Mouse (Mus musculus) heart, embryonic 16.5 days (tissue): ENCODE results near the gene Tmem163. TPM values are rescaled to one million over a fixed set of nuclear protein-coding genes. Genes with fewer than 3 reads are reported as not detected.

Source experiments
- ATAC-seq: fragments of 200-750 bp; cut with Nextera tagmentation; replicated peaks from 2 replicates; pipeline ENCODE4 v1.8.0; 2017; ENCODE audit warnings: moderate number of reproducible peaks; ENCODE audit not compliant: insufficient read depth, low FRiP score; ENCODE audit errors: extremely low read depth
- H3K27ac ChIP-seq: fragments of 300-500 bp; sonication (generic); 2 replicates; pipeline ENCODE4 v1.5.1; 2014; ENCODE audit warnings: mild to moderate bottlenecking, low read length, control low read depth, moderate library complexity
- H3K27me3 ChIP-seq: fragments of 300-500 bp; sonication (generic); 2 replicates; pipeline ENCODE4 v1.6.1; 2014; ENCODE audit warnings: low read length, mixed read lengths; ENCODE audit not compliant: control insufficient read depth, insufficient read depth
- H3K36me3 ChIP-seq: fragments of 300-500 bp; sonication (generic); 2 replicates; pipeline ENCODE4 v1.6.1; 2014; ENCODE audit not compliant: control insufficient read depth, insufficient read depth
- H3K4me1 ChIP-seq: fragments of 300-500 bp; sonication (generic); 2 replicates; pipeline ENCODE4 v1.6.1; 2014; ENCODE audit warnings: low read length, mixed read lengths; ENCODE audit not compliant: control insufficient read depth, insufficient read depth
- H3K4me2 ChIP-seq: fragments of 300-500 bp; sonication (generic); 2 replicates; pipeline ENCODE4 v1.6.1; 2014; ENCODE audit warnings: low read depth, mild to moderate bottlenecking, control low read depth, low read length
- H3K4me3 ChIP-seq: fragments of 300-500 bp; sonication (generic); 2 replicates; pipeline ENCODE4 v1.5.1; 2014; ENCODE audit warnings: mild to moderate bottlenecking, control low read depth, low read length
- H3K9ac ChIP-seq: fragments of 300-500 bp; sonication (generic); 2 replicates; pipeline ENCODE4 v1.6.1; 2014; ENCODE audit warnings: low read length, control low read depth
- H3K9me3 ChIP-seq: fragments of 300-500 bp; sonication (generic); replicated peaks from 2 replicates; pipeline ENCODE4 v1.6.1; 2016; ENCODE audit warnings: low read length; ENCODE audit not compliant: control insufficient read depth
- WGBS: fragments of 180-500 bp; shearing (Covaris S2); extraction: QIAGEN DNeasy Blood & Tissue Kit; methylation state at CpG from one replicate; pipeline ENCODE4 v1.1.7; 2014; 5-methylcytosine and 5-hydroxymethylcytosine counted together
- polyA plus RNA-seq: library from polyadenylated mRNA; unstranded; fragments of >200 nt; fragmentation: Nextera tagmentation; extraction: Ambion mirVana; gene quantifications from 2 replicates; pipeline ENCODE4 v1.2.1, GENCODE M21; 2015

Tmem163 gene
- polyA plus RNA-seq, 1 experiment from 2014 or later, result 17.7 TPM

GRCm38 (mm10) chr1:127444836-127445485 lies 234.4 kb downstream of the Tmem163 start:
- 53% methylated on average over 5 of the region's 5 CpGs for WGBS
- ATAC-seq, result no peak
- H3K4me2 ChIP-seq, result no peak overlapping the region
- H3K4me3 ChIP-seq, result no peak overlapping the region
- peaks cover 23% of the 10 kb centered on the region for H3K36me3 ChIP-seq
- peaks cover 12% of the 10 kb centered on the region for H3K4me1 ChIP-seq
- H3K27ac ChIP-seq, result no peak overlapping the region
- H3K9me3 ChIP-seq, result peaks cover 4% of the 10 kb centered on the region; the same call in 1 of the 2 replicates
- H3K9ac ChIP-seq, result no peak overlapping the region
- no peaks in the 10 kb centered on the region for H3K27me3 ChIP-seq

GRCm38 (mm10) chr1:127442880-127443877 lies 236.2 kb downstream of the Tmem163 start:
- no peaks in the 10 kb centered on the region for H3K27me3 ChIP-seq
- WGBS, result 28% methylated on average over 14 of the region's 14 CpGs
- H3K4me2 ChIP-seq, result no peak overlapping the region
- H3K4me1 ChIP-seq, result peaks cover 16% of the 10 kb centered on the region
- peaks cover 14% of the 10 kb centered on the region for H3K36me3 ChIP-seq
- H3K27ac ChIP-seq, result 0 out of 2 replicates have a peak overlapping the region, but pooled peaks have one; percentile 31
- H3K9ac ChIP-seq, result no peak overlapping the region
- no peak overlapping the region for H3K4me3 ChIP-seq
- H3K9me3 ChIP-seq, result no peaks in the 10 kb centered on the region
- peak; percentile 63; the same call in 1 of the 2 replicates for ATAC-seq

GRCm38 (mm10) chr1:127441736-127442135 lies 237.6 kb downstream of the Tmem163 start:
- 68% methylated on average over 3 of the region's 3 CpGs for WGBS
- Histone ChIP-seq H3K4me2 (no peak overlapping the region), H3K9me3 (no peaks in the 10 kb centered on the region), H3K9ac (no peak overlapping the region), H3K27ac (no peak overlapping the region), H3K4me1 (peaks cover 16% of the 10 kb centered on the region), H3K36me3 (0 out of 2 replicates have a peak, but pooled peaks cover 4% of the 10 kb centered on the region), H3K27me3 (no peaks in the 10 kb centered on the region), H3K4me3 (no peak overlapping the region)
- no peak for ATAC-seq

- ATAC-seq, result no peak
- H3K4me3 ChIP-seq, result no peak overlapping the region
- no peak overlapping the region for H3K27ac ChIP-seq
- no peak overlapping the region for H3K9ac ChIP-seq
- no peaks in the 10 kb centered on the region for H3K27me3 ChIP-seq
- H3K4me2 ChIP-seq, result no peak overlapping the region
- H3K36me3 ChIP-seq, result no peaks in the 10 kb centered on the region
- no peaks in the 10 kb centered on the region for H3K9me3 ChIP-seq
- WGBS, result 89% methylated on average over 1 of the region's 1 CpGs
- H3K4me1 ChIP-seq, result peaks cover 16% of the 10 kb centered on the region
Observed at GRCm38 (mm10) chr1:127441007-127441406, 238.3 kb downstream of the Tmem163 start.

DNA sequence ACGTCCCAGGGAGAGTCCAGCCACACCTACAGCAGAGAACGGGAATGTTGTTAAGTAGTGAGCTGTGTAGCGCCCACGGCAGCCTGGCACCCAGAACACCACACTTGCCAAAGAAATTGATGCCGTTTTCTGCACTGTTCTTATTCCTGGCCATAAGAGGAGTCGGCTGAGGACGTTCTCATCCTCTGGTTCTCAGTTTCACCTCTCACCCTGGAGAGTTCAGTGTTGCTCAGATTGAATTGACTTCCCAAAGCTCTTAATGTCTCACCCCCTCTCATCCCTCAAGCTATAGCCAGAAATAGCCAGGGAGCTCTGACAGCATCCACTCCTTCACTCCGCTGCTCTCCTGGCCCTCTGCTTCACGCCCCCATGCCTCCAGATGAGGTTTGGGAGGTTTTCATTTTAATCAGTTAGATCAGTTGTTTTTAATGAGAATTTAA lies 239.9 kb downstream of the Tmem163 start:
- Histone ChIP-seq H3K27ac (no peak overlapping the region), H3K9me3 (no peaks in the 10 kb centered on the region)
- 55% methylated on average over 9 of the region's 9 CpGs for WGBS

GRCm38 (mm10) chr1:127437091-127437490 lies 242.3 kb downstream of the Tmem163 start:
- Histone ChIP-seq H3K9ac (no peak overlapping the region), H3K36me3 (no peaks in the 10 kb centered on the region), H3K4me1 (peaks cover 23% of the 10 kb centered on the region), H3K4me3 (no peak overlapping the region), H3K27ac (no peak overlapping the region), H3K9me3 (no peaks in the 10 kb centered on the region), H3K4me2 (no peak overlapping the region), H3K27me3 (no peaks in the 10 kb centered on the region)
- ATAC-seq, result no peak
- WGBS, result 49% methylated on average over 6 of the region's 6 CpGs

More for the DNA sequence above, 239.9 kb downstream of the Tmem163 start:
- Histone ChIP-seq H3K9ac (no peak overlapping the region), H3K4me2 (no peak overlapping the region), H3K4me3 (no peak overlapping the region), H3K4me1 (peaks cover 17% of the 10 kb centered on the region), H3K27me3 (no peaks in the 10 kb centered on the region), H3K36me3 (no peaks in the 10 kb centered on the region)
- no peak for ATAC-seq

Other genes starting within 250 kb of the Tmem163 start
- 0.22 and 0.37 TPM in 2 replicates for gene Acmsd, start 49.9 kb upstream of the Tmem163 start, polyA plus RNA-seq
- gene Ccnt2, start 94.6 kb upstream of the Tmem163 start, polyA plus RNA-seq, result 67.3 and 69.6 TPM in 2 replicates
- gene Map3k19, start 175.5 kb upstream of the Tmem163 start, polyA plus RNA-seq, result 0.16 and 0.21 TPM in 2 replicates
- gene Rab3gap1, start 189.2 kb upstream of the Tmem163 start, polyA plus RNA-seq, result 25.7 and 28.5 TPM in 2 replicates